Mouse (Mus musculus) erythroblast, embryonic 14.5 days (primary cell): ENCODE measurements around the gene Col2a1.

ENCODE experiments used
- GATA1 ChIP-seq: IDR thresholded peaks from 2 replicates; pipeline ENCODE4 v1.6.1; 2012; ENCODE audit warnings: low read length, inconsistent platforms, mixed read lengths
- TAL1 ChIP-seq: IDR thresholded peaks from 3 replicates; pipeline ENCODE4 v1.6.1; 2012; ENCODE audit warnings: low read length, inconsistent platforms, mixed read lengths

GRCm38 (mm10) chr15:97991285-97991895 lies 13.1 kb downstream of the Col2a1 start:
- TF ChIP-seq GATA1 (no peak), TAL1 (no peak)
